Mouse (Mus musculus): ENCODE measurements around the gene 1110008L16Rik.

DNA sequence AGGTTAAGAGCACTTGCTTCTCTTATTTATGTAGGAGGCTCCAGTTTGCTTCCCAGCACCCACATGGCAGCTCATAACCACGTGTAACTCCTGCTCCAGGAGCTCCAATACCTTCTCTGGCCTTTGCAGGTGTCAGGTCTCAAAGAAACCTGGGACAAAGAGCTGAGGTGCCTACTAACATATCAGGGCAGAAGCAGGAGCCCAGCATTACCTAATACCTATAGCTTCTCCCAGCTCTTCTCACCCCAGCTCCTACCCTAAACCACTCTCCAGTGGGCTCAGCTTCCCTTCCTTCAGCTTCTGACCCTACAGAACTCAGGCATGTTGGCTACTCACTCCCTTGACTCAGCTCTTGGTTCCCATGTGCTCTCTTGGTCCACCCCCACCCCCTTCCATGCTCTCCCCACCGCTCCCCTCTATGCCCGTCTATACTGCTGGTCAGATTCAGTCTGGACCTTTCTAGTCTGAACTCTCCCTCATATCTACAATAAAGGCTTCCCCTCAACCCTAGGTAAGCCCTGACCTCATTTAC lies 1.5 kb downstream of the 1110008L16Rik start:
- TF ChIP-seq CTCF (IDR thresholded peaks at IDR 0.05; ENCODE audit: low read depth): no peak
- TF ChIP-seq EP300 (optimal IDR thresholded peaks at IDR 0.05): no peak
